Mouse (Mus musculus): Measurements from ENCODE around the gene Tcf25.

DNA sequence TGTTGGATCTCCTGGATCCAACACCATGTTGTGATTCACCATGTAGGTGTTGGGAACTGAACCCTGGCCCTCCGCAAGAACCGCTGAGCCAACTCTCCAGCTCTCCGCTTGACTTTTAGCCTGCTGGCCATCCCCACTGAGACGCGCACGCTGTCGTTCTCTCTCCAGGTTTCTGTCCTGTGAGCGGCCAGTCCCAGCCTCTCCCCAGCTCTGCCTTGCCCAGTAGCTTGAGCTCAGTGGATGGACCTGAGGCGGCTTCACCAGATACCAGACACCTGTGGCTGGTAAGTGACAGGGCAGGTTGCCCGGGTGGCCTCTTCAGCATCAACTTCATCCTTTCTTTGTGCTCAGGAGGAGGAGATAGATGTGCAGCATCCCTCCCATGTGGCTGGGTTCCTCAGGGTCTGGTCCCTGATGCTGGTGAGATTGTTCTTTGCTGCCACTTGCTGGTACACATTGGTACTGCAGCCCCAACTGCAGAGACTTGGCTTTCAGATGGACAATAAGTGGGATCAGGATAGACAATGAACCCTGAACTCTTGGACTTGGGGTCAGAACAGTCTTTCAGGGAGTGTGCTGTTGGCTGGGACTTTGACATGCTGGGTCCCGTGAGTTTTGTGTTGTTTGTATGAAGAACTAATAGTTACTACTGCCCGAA lies 12.3 kb upstream of the Tcf25 start:
- TF ChIP-seq CTCF (IDR thresholded peaks at IDR 0.05; ENCODE audit: low read depth, low read length) (peak; percentile 91), POLR2A (IDR thresholded peaks at IDR 0.05; ENCODE audit: insufficient read depth, low read length) (no peak), EP300 (IDR thresholded peaks at IDR 0.05; ENCODE audit: insufficient read depth, low read depth, low read length) (no peak)
